Mouse (Mus musculus): Measurements from ENCODE around the gene Lama5.
"Not testable (repeated sequence)": the region's sequence is repeated elsewhere in the genome, so short reads cannot be mapped to it uniquely, and the experiment has no call there.

Gene Lama5

DNA sequence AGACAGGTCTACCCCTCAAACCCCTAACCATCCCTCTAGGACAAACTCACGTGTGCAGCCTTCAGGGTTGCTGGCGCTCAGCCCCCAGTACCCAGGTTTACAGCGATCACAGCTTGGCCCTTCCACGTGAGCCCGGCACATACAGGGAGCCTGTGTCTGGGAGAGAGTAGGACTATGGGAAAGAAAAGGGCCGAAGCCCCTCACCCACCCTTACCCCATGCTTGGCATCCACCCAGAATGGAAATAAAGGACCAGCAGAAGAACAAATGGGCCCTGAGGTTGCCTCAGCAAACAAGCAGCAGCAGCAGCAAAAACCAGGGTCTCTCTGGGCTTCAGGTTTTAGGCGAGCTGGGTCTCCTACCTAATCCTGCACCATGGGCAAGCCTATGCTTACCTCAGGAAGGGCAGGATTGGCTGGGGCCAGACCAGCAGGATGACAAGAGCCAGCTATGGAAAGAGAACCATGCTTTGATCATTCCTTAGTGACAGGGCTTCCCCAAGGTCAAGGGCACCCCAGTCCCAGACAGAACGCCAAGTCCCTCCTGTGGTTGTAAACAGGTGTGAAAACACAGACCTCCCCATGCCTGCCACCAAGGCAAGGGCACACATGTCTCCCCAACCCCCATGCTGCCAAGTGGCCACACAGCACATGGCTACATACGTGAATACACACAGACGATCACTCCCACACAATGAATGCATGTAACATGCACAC, 28.2 kb downstream of the Lama5 start:
- no peak for DNase-seq (ENCODE audit: low spot score)

DNA sequence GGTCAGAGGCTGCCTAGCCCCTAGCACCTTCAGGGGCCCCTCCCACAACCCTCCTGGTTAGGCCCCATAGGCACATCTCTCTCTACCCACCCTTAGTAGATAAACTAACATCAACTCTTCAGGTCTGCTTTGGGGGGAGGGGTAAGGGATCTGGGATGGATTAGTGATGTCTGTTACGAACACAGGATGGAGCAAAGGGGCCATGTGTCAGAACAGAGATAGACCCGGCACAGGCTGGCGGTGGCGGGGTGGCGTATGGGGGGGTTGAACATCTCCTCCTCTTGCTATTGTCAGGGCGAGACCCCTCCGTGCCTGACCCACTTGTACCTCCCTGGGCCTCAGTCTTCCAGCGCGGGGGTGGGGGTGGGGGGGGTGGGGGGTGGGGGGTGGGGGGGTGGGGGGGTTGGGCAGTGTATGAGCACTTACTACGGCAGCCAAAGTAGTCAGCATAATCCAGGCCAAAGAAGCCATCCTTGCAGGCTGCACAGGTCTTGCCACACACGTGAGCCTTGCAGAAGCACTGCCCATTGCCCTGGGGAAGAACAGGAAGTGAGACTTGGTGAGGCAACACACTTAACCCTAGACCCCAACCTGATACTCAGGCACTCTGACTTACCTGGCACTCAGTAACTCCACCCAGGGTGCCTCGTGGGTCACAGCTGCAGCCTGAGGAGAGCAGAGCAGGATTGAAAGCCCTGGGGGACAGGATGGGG, 28.9 kb downstream of the Lama5 start:
- no peak for DNase-seq (ENCODE audit: low spot score)

DNA sequence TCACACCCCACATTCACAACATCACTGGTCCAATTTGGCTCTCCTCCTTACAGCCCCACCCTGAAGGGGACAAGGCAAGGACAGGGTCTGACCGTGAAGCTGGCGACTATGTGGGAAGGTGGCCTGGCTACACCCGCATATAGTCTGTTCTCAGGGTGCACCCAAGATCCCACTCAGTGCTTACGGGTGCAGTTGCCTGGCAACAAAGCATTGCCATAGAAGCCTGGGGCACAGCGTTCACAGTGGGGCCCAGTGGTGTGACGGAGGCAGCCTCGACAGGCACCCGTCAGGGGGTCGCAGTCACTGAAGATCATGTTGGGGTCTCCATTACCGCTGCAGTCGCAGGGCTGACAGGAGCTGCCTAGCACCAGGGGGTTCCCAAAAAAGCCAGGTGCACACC, 38.3 kb downstream of the Lama5 start:
- DNase-seq (ENCODE audit: low spot score), result no peak

DNA sequence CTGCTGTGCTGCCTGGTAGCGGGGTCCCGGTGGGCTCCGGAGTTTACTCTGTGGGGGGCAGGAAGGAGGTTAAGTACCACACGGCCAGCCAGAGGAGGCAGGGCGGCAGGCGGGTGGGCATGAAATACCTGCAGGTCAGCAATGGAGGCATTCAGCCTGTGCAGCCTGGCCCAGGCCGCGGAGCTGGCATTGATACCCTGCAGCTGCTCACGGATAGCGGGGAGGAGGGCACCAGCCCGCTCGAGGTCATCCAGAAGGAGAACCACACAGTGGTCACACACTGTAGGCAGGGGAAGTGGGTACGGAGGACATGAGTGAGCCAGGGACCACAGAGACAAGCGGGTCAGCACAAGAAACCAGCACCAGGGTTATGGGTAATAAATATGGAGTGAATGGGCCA, 40.0 kb downstream of the Lama5 start:
- DNase-seq (ENCODE audit: low spot score), result no peak

DNA sequence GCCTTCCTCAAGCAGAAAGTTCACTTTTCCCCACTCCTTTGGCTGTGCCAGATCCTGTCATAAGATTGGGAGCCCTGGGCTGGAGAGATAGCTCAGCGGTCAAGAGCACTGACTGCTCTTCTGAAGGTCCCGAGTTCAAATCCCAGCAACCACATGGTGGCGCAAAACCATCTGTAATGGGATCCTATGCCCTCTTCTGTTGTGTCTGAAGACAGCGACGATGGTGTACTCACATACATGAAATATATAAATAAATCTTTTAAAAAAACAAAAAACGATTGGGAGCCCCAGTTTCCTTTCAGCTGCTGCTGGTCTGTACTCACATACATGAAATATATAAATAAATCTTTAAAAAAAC, 40.9 kb downstream of the Lama5 start:
- no peak for DNase-seq (ENCODE audit: low spot score)

DNA sequence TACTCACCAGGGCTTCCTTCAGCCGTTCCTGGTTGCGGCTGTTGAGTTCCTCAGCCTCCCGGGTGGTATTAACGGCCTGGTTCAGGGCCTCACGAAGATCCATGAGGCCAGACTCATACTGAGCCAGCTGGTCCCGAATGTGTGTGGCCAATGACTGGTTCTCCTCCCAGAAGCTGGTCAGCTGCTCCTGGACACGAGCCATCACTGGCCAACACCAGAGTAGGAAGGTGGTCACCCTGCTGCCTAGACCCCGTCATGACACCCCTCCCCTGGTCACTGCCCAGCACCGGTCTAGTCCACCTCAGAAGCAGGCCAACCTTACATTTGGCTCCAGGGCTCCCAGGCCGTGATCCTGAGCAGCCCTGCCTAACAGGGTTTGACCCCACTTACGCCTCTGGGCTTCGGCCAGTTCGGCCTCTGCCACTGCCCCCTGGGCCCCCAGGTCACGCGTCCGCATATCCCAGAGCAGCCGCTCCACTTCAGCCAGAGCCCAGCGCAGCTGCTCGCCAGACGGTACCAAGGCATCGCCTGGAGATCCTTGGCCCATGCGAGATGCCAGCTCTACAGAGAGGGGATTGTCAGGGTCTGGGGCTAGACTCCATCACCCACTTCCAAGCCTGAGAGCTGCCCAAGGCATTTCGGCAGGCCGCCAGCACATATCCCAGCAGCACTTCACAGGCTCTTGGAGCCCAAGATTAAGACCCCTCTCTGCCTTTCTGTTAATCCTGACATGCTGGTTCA, 41.5 kb downstream of the Lama5 start:
- DNase-seq (ENCODE audit: low spot score), result no peak

DNA sequence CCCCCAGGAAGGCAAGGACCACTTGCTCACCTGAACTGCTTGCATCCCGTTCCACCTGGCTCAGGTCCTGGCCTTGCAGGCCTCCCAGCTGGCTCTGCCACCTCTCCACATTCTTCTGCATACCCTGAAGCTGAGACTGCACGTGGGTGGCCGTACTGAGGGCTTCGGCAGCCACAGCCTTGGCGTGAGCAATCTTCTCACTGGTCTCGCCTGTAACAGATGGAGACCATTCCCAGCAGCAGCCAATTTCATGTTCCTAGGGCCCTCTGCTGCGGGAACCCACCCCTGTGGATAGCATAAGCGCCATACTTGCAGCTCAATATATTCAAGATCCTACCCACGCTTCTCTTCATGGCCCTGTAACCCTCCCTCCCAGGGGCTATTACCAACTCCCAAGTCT, 44.1 kb downstream of the Lama5 start:
- DNase-seq (ENCODE audit: low spot score), result no peak

DNA sequence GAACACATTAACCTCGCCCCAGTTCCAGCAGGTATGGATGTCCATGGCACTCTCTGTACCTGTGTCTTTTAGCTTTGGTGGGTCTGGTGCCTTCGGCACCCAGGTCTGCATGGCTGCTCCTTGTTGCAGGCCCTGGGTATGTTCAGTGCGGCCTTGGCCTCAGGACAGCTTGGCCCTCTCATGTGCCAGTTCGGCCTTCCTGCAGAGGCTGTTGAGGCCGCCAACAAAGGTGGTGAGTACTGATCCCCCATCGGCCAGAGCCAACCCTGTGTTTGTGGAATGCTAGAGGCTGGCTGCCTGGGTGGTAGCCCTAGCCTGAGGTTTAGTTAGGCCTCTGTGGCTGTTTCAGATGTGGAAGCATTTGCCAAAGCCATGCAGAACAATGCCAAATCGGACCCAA, 49.9 kb downstream of the Lama5 start:
- no peak for DNase-seq (ENCODE audit: low spot score)

DNA sequence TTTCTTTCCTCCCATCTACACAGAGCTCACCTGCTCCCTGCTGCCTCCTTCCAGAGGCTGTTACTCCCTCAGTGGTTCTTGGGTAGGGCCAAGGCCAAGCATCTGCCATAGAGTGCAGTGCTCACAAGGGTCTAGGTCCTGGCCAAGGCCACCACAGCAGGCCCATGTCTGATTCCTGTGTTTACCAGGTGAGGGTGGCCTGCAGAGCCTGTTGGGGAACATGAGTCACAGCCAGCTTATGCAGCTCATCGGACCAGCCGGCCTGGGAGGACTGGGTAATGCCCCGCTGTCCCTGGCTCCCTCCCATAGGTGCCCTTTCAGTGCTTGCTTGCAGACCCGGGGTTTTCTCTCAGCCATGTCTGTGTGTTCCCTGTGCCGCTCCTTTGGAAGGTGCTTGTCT, 51.5 kb downstream of the Lama5 start:
- no peak for DNase-seq (ENCODE audit: low spot score)

DNA sequence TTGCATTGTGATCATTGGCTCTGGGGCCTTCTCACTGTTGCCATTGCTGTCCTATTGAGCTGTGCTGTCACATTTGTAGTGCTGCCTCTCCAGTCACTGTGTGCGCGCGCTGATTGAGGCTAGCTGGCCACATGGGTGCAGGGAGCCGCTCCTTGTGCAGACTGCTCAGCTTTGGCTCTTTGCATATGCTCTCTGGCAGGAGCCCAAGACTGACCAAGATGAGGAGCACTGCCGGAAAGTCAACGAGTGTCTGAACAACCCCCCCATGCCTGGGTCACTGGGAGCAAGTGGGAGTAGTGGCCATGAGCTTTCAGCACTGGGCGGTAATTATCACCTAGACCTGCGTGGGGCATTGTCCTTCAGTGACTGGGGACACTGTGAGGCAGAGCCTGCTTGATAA, 51.9 kb downstream of the Lama5 start:
- not testable (repeated sequence) for DNase-seq (ENCODE audit: low spot score)

DNA sequence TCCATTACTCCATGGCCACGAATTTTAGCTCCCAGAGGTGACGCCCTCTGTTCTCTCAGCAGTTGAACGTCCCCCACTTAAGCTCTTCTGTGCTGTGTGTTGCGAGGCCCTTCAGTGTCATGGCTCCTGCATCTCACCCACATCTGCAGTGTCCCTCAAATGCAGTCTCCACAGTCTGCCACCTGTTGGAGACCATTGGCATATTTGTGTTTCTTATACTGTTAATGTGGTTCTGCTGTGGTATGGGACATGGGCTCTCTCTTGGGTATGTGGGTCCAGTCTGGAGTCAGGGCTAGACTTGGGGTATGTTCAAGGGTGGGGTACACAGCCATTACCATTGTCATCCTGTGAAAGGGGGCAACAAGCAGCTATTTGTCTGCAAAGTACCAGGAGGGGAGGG, 52.5 kb downstream of the Lama5 start:
- DNase-seq (ENCODE audit: low spot score), result no peak

DNA sequence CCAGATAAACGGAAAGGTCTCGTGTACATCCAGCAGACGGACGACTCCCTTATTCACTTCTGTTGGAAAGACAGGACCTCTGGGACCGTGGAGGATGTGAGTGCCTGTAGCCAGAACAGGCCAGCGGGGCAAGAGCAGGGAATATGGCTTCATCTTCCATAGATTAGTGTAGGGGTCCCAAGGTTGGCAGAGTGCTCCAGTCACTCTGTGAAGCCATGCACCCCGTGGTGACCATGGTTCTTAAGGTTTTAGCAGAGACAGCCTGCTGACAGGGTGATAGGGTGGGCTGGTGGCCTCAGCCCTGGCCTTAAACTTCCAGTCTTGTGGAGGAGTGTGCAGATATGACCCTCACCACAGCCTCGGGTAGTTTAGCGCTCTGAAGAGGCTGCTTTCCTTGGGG, 53.5 kb downstream of the Lama5 start:
- no peak for DNase-seq (ENCODE audit: low spot score)

DNA sequence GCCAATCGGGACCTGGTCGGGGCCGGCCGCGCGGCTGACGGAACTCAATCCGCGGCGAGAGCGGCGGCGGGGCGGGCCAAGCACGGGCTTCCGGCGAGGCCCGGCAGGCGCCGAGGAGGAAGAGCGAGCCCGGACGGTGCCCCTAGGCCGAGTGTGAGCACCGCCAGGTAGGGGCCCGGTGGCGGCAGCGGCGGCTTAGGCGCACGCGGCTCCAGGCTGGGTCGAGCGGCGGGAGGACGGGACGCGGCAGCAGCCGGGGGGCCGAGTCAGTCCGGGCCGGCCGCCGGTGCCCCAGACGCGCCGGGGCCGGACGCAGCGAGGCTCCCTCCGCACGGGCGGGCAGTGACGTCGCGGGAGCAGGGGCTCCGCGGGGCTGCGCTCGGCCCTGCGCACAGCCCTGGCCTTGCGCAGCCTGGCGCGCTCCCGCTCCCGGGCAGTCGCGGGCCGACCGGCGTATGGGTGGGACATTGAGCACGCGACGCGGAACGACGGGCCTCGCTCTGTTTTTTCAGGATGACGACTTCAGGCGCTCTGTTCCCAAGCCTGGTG, 54.1 kb downstream of the Lama5 start:
- DNase-seq (ENCODE audit: low spot score), result no peak

DNA sequence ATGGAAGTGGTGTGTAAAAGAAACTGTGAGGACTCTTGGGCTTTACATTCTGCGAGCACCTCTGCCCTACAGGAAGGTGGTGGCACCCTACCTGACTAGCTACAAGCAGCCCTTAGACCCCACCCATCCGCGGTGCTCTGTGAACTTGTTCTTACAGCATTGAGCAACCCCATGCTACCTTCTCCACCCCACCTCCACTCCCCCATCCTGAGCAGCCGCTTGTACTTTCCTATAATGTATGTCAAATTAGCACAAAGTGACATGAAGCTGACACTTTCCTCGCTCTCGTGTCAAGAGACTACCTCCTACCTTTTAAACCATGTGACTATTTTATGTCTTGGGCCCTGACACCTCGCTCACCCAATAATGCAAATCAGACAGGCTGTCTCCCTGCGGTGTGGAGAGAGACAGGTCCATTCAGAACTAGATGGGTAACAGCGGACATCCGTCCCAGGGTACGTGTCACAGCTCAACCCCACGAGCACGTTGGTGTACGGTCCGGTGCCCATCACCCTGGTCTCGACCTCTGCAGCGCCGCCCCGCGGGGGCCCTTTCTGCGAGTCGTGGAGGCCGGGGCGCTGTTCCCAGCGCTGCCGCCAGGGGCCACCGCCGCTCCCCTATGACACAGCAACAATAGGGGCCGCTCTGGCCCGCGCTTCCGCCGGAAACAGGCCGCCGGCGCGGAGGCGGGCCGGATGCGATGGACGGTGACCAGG, 54.7 kb downstream of the Lama5 start, which contains the start of gene Adrm1:
Adrm1 (plus strand) TSS at position 680 of the 716 bp plus-strand sequence.
- peak; percentile 96 for DNase-seq (ENCODE audit: low spot score)

DNA sequence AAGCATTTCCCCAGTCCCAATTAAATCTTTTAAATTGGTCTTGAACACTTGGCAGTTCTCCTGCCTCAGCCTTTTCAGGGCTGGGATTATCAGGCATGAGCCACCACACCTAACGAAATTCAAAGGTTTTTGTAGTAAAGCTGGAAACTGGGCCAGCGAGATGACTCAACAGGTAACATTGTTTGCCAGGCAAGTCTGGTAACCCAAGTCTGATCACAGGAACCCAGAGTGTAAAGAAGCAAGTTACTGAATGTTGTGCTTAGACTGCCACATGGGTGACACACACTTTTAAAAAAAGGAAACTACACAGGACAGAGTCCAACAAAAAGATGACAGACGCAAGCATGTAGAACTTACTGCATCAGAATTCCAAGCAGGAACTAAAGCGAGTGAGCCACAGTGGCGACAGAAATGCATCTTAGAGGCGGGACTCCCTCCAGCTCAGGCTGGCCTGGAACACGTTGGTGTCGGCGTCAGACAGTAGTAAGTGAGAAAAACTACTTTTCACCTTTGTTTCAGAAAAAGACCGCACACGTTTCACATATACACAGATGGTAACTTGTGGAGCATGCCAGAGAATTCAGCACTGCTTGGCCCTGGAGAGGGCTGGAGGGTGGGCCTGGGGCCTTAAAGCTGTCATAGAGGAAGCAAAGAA, 55.4 kb downstream of the Lama5 start:
- no peak for DNase-seq (ENCODE audit: low spot score)

DNA sequence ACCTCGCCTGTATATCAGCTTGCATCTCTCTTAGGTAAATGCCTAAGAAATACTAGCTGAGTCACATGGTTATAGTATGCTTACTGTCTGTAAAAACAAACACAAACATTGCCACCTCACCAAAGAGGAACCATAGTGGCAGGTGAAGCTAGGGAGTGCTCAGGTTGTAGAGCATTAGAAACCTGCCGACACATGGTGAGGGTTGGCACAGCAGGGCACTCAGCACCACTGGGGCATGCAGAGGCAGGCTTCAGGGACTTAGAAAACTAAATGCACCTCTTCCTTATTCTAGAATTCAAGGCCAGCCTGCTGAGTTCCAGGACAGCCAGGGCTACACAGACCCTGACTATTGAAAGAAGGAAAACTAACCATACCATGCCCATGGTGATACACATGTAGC, 58.8 kb downstream of the Lama5 start:
- no peak for DNase-seq (ENCODE audit: low spot score)

DNA sequence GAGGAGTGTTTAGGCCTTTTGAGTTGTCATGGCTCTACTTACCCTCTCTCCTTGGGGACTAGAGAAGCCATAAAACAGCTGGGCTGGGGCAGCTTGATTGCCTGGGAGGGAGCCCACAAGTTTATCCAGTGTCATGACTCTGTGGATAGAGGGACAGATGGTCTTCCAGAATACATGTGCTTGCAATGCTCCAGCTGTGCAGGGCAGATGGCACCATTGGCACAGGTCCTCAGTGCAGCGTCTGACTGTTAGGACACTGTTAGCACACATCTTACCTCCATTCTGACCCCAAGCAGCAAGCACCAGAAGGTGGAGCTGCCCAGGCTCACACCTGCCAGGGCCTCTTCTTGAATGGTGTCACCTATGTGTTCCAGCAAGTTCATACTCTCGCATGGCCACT, 59.8 kb downstream of the Lama5 start:
- DNase-seq (ENCODE audit: low spot score), result no peak

DNA sequence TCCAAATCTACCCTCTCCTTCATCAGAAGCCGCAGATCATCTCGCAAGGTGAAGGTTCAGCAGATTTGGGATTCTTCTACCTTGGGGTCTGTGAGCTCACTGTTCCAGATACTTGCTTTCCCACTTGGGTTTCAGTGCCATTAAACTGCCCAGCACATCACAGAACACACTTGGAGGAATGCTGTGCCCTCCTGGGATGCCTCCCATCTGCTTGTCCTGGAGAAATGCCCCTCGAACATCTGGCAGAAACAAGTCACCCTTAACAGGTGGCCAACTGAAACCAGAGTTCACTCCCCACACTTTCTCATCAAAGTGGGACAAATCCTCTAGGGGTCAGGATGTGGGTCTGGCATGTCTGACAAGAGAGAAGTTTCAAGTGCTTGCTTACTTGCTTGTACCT, 67.0 kb downstream of the Lama5 start:
- no peak for DNase-seq (ENCODE audit: low spot score)

DNA sequence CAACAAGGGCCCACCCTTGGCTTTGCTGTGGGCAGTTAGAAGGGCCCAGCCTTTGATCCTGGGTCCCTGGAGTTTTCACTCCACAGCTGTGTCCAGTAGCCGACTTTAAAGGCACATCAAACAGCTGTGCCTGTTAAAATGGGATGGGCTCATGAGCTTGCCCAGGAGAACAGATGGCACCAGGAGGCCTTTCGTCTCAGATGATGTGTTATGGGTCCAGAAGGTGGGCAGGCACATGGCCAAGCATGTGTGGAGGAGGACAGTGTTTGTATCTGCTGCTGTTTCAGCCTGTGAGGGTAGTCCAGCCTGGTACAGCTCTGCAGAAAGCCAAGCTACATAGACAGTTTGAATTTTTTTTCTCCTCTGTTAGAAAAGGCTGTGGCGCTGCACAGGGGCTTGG, 70.9 kb downstream of the Lama5 start:
- no peak for DNase-seq (ENCODE audit: low spot score)

DNA sequence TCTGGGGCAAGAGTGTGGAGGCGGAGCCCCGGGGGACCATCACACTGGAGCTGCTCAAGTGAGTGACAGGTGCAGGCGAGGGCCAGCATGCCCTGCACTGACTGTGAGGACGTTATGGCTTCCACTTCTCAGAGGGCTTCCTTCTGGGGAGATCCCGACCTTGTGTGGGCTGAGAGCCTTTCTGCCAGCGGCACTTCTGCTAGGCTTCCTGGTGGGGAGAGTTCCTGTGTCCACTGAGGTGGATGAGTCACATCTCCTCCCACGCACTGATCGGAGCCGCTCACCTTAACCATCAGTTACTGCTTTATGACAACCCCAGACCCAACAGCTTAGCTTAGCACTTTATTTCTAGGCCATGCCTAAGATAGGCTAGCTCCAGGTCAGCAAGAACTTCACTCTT, 77.1 kb downstream of the Lama5 start:
- DNase-seq (ENCODE audit: low spot score), result no peak

DNA sequence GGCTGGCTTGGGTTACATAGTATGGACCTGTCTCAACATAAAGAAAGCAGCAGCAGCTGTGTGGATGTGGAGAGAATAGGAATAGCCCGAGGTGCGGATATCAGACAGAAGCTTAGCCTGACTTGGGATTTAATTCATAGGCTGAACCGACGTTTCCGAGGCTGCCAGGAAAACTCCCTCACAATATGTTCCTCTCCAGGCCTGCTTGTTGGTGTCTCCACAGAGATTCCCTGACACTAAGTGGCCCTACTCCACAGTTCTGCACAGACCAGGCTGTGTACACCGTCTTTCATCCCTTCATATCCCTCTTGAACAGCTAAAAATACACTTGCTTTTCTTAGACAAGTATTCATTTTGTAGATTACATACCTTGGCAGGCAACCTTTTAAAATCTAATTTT, 78.3 kb downstream of the Lama5 start:
- DNase-seq (ENCODE audit: low spot score), result no peak

DNA sequence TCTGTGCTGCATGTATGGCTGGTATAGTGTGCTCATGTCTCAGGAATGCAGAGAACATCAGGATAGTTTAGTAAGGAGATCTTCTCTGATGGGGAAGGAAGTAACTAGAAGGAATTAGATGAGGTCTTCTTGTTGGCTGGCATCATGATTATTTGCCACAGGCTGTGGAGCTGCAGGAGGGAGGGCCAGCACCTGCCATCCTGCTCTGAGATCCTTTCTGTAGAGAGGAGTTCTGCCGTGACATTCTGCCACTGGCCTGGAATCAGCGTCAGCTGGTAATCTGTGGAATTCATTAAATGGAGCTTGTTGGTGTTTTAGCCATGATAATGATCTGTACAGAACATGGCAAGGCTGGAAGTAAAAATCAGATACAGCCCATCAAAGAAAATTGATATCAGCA, 79.6 kb downstream of the Lama5 start:
- DNase-seq (ENCODE audit: low spot score), result no peak
